Mouse (Mus musculus) hindbrain, embryonic 10.5 days (tissue): ENCODE measurements around the gene Guca1b. TPM values are rescaled to one million over a fixed set of nuclear protein-coding genes. Genes with fewer than 3 reads are reported as not detected.

Source experiments
- DNase-seq: peaks from one replicate; pipeline ENCODE4 v3.0.0-alpha.2; 2017; ENCODE audit warnings: low spot score
- H3K27ac ChIP-seq: fragments of 300-500 bp; sonication (generic); 2 replicates; pipeline ENCODE4 v1.5.1; 2016; ENCODE audit warnings: mild to moderate bottlenecking, moderate library complexity
- H3K27me3 ChIP-seq: fragments of 300-500 bp; sonication (generic); 2 replicates; pipeline ENCODE4 v1.6.1; 2016; ENCODE audit warnings: mild to moderate bottlenecking; ENCODE audit not compliant: poor library complexity, insufficient read depth, severe bottlenecking
- H3K36me3 ChIP-seq: fragments of 300-500 bp; sonication (generic); 2 replicates; pipeline ENCODE4 v1.6.1; 2016; ENCODE audit warnings: mild to moderate bottlenecking, moderate library complexity
- H3K4me1 ChIP-seq: fragments of 300-500 bp; sonication (generic); replicated peaks from 2 replicates; pipeline ENCODE4 v1.6.1; 2016; ENCODE audit warnings: mild to moderate bottlenecking
- H3K4me3 ChIP-seq: fragments of 300-500 bp; sonication (generic); 2 replicates; pipeline ENCODE4 v1.5.1; 2016; ENCODE audit warnings: mild to moderate bottlenecking, moderate library complexity
- H3K9me3 ChIP-seq: fragments of 300-500 bp; sonication (generic); 2 replicates; pipeline ENCODE4 v1.6.1; 2016; ENCODE audit warnings: mild to moderate bottlenecking, moderate library complexity
- WGBS: fragments of 180-500 bp; shearing (Covaris S2); methylation state at CpG from one replicate; pipeline ENCODE4 v1.1.7; 2016; 5-methylcytosine and 5-hydroxymethylcytosine counted together
- polyA plus RNA-seq: library from polyadenylated mRNA; unstranded; fragments of >200 nt; fragmentation: Nextera tagmentation; extraction: Ambion mirVana; gene quantifications from 2 replicates; pipeline ENCODE4 v1.2.1, GENCODE M21; 2016

Gene Guca1b
- polyA plus RNA-seq, 1 experiment from 2014 or later, result 1.0 TPM

DNA sequence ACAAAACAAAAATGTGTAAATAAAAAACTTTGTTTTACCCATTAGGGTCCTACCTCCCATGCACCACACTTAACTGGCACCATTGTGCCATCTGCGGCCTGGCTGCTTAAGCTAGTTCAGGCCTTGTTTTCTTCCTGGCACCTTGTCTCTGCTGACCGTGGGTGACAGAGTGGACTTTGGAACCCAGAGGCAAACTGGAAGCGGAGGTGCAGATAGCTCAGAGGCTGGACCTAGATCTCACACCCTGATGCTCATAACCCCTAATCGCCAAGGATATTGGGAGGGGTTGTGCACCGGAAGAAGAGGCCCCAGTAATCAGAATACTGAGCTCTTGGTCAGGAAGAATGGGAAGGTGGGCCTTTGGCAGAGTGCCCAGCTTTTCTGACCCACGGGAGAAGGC is 39.0 kb downstream of the Guca1b start:
- Histone ChIP-seq H3K27me3 (no peaks in the 10 kb centered on the region), H3K9me3 (no peaks in the 10 kb centered on the region), H3K36me3 (no peaks in the 10 kb centered on the region), H3K4me3 (no peak overlapping the region), H3K4me1 (peaks cover 13% of the 10 kb centered on the region), H3K27ac (no peak overlapping the region)
- DNase-seq, result no peak
- 86% methylated on average over 6 of the region's 6 CpGs for WGBS

DNA sequence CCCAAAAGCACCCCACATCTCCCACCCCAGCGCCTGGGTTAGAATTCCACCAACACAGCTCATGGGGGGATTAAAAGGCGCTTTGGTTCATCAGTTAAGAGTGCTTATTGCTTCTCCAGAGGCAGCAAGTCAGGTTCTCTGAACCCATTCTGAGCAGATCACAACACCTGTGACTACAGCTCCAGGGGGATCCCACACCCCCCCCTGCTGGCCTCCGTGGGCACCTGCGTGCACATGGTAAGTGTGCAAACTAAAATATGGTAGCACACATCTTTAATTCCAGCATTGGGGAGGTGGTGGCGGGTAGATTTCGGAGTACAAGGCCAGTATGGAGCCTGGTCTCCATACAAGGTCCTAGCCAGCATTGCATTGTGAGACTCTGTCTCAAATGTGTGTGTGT is 42.1 kb downstream of the Guca1b start:
- Histone ChIP-seq H3K4me3 (no peak overlapping the region), H3K36me3 (no peaks in the 10 kb centered on the region), H3K27me3 (peaks cover 7% of the 10 kb centered on the region; the same call in 1 of the 2 replicates), H3K27ac (no peak overlapping the region), H3K4me1 (peaks cover 16% of the 10 kb centered on the region), H3K9me3 (no peaks in the 10 kb centered on the region)
- WGBS, result 73% methylated on average over 6 of the region's 6 CpGs
- DNase-seq, result no peak

- H3K36me3 ChIP-seq, result no peaks in the 10 kb centered on the region
- peaks cover 7% of the 10 kb centered on the region; the same call in 1 of the 2 replicates for H3K27me3 ChIP-seq
- no peaks in the 10 kb centered on the region for H3K9me3 ChIP-seq
- peak; percentile 75 for DNase-seq
- peak overlapping the region; percentile 18; the same call in 1 of the 2 replicates for H3K27ac ChIP-seq
- H3K4me3 ChIP-seq, result peak overlapping the region; percentile 24
- peaks cover 16% of the 10 kb centered on the region for H3K4me1 ChIP-seq
- 7% methylated on average over 8 of the region's 8 CpGs for WGBS
Measured at GRCm38 (mm10) chr17:47428831-47429304, 43.7 kb downstream of the Guca1b start.

DNA sequence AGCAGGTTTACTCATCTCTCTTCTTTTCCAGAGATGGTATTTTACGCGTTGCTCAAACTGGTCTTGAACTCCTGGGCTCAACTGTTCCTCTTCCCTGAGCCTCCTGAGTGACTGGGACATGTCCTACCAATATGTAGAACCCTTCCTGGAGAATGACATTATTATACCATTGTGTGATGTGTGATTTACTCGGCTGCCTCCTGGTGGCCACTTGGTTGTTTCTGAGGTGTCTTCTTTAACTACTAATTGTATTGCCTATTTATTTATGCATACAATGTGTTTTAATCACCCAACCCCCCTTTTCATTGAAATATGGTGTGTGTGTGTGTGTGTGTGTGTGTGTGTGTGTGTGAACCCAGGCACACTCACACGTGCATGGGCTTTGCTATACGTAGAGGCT is 45.6 kb downstream of the Guca1b start:
- H3K4me3 ChIP-seq, result no peak overlapping the region
- H3K4me1 ChIP-seq, result peaks cover 16% of the 10 kb centered on the region
- H3K36me3 ChIP-seq, result no peaks in the 10 kb centered on the region
- peaks cover 14% of the 10 kb centered on the region for H3K27me3 ChIP-seq
- 67% methylated on average over 5 of the region's 5 CpGs for WGBS
- no peak overlapping the region for H3K27ac ChIP-seq
- DNase-seq, result no peak
- no peaks in the 10 kb centered on the region for H3K9me3 ChIP-seq

GRCm38 (mm10) chr17:47436156-47436906 is 51.1 kb downstream of the Guca1b start, which contains the start of gene AI661453:
AI661453 (plus strand) TSS chr17:47436615.
- Histone ChIP-seq H3K4me1 (peaks cover 36% of the 10 kb centered on the region), H3K27me3 (peaks cover 61% of the 10 kb centered on the region), H3K27ac (peak within 1 kb of the TSS; percentile 66), H3K36me3 (no peaks in the 10 kb centered on the region), H3K9me3 (no peaks in the 10 kb centered on the region), H3K4me3 (peak within 1 kb of the TSS; percentile 54)
- under 1% methylated on average over 45 of the region's 45 CpGs for WGBS
- DNase-seq, result peak; percentile 37

DNA sequence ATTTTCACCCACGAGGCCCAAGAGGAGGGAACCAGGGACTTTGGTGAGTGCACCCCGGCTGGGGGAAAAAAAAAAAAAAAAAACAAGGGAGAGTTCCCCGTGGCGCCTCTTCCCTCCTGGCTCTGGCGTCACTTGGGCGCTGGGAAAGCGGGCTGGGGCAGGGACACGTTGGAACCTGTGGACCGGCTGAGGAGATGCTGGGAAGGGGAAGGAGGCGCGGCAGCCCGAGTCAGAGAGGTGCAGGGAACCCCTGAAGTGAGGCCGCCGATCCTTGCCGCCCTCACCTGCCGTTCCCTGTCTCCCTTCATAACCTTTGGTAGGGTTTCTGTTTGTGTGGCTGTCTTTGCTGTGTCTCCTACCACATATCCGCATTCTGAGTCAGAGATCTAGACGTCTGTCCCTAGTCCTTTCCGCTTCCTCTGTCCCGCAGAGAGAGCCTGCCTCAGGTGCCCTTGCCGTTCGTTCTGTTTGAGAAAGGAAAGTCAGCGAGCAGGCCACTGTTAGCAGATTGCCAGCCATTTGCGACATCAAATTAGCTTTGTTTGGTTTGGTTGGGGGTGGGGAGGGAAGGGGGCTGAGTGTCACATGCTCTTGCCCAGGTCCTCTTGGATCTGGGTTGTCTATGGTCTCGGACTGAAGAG is 51.8 kb downstream of the Guca1b start, which contains the start of gene 1700001C19Rik:
Gene 1700001C19Rik (minus strand): TSS at position 470 of the 641 bp plus-strand sequence.
- no peaks in the 10 kb centered on the region for H3K36me3 ChIP-seq
- 2% methylated on average over 24 of the region's 25 CpGs for WGBS
- no peaks in the 10 kb centered on the region for H3K9me3 ChIP-seq
- H3K4me3 ChIP-seq, result peak within 1 kb of the TSS; percentile 54
- H3K4me1 ChIP-seq, result peaks cover 41% of the 10 kb centered on the region
- peaks cover 61% of the 10 kb centered on the region for H3K27me3 ChIP-seq
- no peak for DNase-seq
- H3K27ac ChIP-seq, result peak within 1 kb of the TSS; percentile 66

DNA sequence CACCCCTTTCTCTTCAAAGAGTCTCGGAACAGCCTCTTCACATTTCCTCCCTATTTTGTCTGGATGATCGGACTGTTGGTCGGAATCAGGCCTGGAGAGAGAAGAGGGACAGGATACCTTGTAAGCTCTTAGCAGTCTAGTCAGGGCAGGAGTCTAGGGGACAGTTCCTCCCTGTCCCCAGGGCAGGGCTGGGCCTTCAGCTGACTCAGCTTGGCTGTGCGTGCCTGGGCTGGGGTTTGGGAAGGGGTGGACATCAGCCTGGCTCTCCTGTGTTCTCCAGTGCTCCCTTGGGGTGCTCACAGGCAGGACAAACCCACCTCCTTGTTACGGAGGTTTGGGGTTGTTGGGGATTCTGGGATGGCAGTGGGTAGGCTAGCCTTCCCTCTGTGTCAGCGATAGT is 53.4 kb downstream of the Guca1b start:
- Histone ChIP-seq H3K27ac (no peak overlapping the region), H3K36me3 (no peaks in the 10 kb centered on the region), H3K9me3 (no peaks in the 10 kb centered on the region), H3K4me1 (peaks cover 41% of the 10 kb centered on the region), H3K4me3 (no peak overlapping the region), H3K27me3 (peaks cover 61% of the 10 kb centered on the region)
- 67% methylated on average over 6 of the region's 6 CpGs for WGBS
- no peak for DNase-seq

- H3K9me3 ChIP-seq, result no peaks in the 10 kb centered on the region
- peaks cover 44% of the 10 kb centered on the region for H3K4me1 ChIP-seq
- no peak overlapping the region for H3K4me3 ChIP-seq
- no peaks in the 10 kb centered on the region for H3K36me3 ChIP-seq
- 38% methylated on average over 9 of the region's 9 CpGs for WGBS
- H3K27me3 ChIP-seq, result peaks cover 68% of the 10 kb centered on the region
- no peak overlapping the region; the same call in 1 of the 2 replicates for H3K27ac ChIP-seq
- DNase-seq, result no peak
Measured at GRCm38 (mm10) chr17:47439396-47440028, 54.3 kb downstream of the Guca1b start.

GRCm38 (mm10) chr17:47440359-47440890 is 55.2 kb downstream of the Guca1b start:
- Histone ChIP-seq H3K36me3 (no peaks in the 10 kb centered on the region), H3K27ac (peak overlapping the region; percentile 64), H3K4me1 (peaks cover 46% of the 10 kb centered on the region), H3K4me3 (0 out of 2 replicates have a peak overlapping the region, but pooled peaks have one; percentile 9), H3K9me3 (no peaks in the 10 kb centered on the region), H3K27me3 (peaks cover 66% of the 10 kb centered on the region)
- peak; percentile 34 for DNase-seq
- 3% methylated on average over 9 of the region's 9 CpGs for WGBS

- Histone ChIP-seq H3K4me1 (peaks cover 51% of the 10 kb centered on the region), H3K36me3 (no peaks in the 10 kb centered on the region), H3K27me3 (peaks cover 58% of the 10 kb centered on the region), H3K27ac (0 out of 2 replicates have a peak overlapping the region, but pooled peaks have one; percentile 4), H3K9me3 (no peaks in the 10 kb centered on the region), H3K4me3 (no peak overlapping the region)
- WGBS, result 70% methylated on average over 19 of the region's 19 CpGs
- DNase-seq, result no peak
Measured at GRCm38 (mm10) chr17:47441296-47442051, 56.3 kb downstream of the Guca1b start.

DNA sequence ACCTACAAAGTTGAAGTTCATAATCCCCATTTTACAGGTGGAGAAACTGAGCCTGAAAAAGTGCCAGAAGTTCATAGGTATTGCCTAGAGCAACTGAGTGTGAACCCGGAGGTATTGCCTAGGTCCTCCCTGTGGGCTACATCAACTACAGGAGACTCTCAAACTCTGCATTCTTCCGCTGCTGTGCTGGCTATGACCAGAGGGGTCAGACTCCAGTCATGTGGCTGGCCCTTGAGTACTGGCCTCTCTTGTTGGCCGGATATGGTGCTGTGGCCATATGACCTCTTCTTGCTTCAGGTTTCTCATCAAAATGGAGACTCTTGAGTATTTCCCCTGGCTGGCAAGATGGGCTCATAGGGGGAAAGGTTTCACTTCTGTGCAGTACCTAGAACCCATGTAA is 57.1 kb downstream of the Guca1b start:
- H3K27me3 ChIP-seq, result peaks cover 50% of the 10 kb centered on the region
- H3K36me3 ChIP-seq, result no peaks in the 10 kb centered on the region
- H3K4me1 ChIP-seq, result peaks cover 47% of the 10 kb centered on the region
- no peak overlapping the region for H3K4me3 ChIP-seq
- H3K9me3 ChIP-seq, result no peaks in the 10 kb centered on the region
- WGBS, result 80% methylated on average over 3 of the region's 3 CpGs
- DNase-seq, result no peak
- no peak overlapping the region for H3K27ac ChIP-seq
